Mouse (Mus musculus) ES-E14 (cell line): ENCODE results near the gene Vps11. TPM values are rescaled to one million over a fixed set of nuclear protein-coding genes. Genes with fewer than 3 reads are reported as not detected.

Experiments used
- DNase-seq: peaks from one replicate; pipeline ENCODE4 v3.0.0-alpha.2; 2013; ENCODE audit warnings: low read depth, low spot score
- H3K27ac ChIP-seq: 2 replicates; pipeline ENCODE4 v1.5.1; 2012; ENCODE audit warnings: low read depth, mild to moderate bottlenecking, low read length, moderate library complexity, mixed read lengths; ENCODE audit not compliant: poor library complexity, insufficient read depth, severe bottlenecking
- H3K36me3 ChIP-seq: 2 replicates; pipeline ENCODE4 v1.6.1; 2012; ENCODE audit warnings: mild to moderate bottlenecking, low read length, moderate library complexity, mixed read lengths; ENCODE audit not compliant: control insufficient read depth, poor library complexity, insufficient read depth, severe bottlenecking
- H3K4me1 ChIP-seq, 2 experiments: fragments of 150-350 bp in 1 of 2; sonication (generic) in 1 of 2; 2 replicates each; pipeline ENCODE4 v1.6.1; 2012; ENCODE audit warnings: low read length in 2 of 2, mild to moderate bottlenecking in 1 of 2, mixed read lengths in 1 of 2; ENCODE audit not compliant: control insufficient read depth in 2 of 2, insufficient read depth in 2 of 2, poor library complexity in 1 of 2
- H3K4me3 ChIP-seq, 2 experiments: fragments of 150-350 bp in 1 of 2; sonication (generic) in 1 of 2; 2 replicates each; pipeline ENCODE4 v1.5.1; 2012; ENCODE audit warnings: low read length in 2 of 2, low read depth in 1 of 2, mild to moderate bottlenecking in 1 of 2, mixed read lengths in 1 of 2; ENCODE audit not compliant: insufficient read depth in 1 of 2, poor library complexity in 1 of 2, severe bottlenecking in 1 of 2
- H3K9ac ChIP-seq: 2 replicates; pipeline ENCODE4 v1.6.1; 2012; ENCODE audit warnings: low read depth, mild to moderate bottlenecking, low read length, mixed read lengths; ENCODE audit not compliant: poor library complexity, insufficient read depth, severe bottlenecking
- H3K9me3 ChIP-seq: fragments of 150-350 bp; sonication (generic); 2 replicates; pipeline ENCODE4 v1.6.1; 2012; ENCODE audit warnings: low read depth, mild to moderate bottlenecking, low read length; ENCODE audit not compliant: control insufficient read depth, insufficient read depth
- CHD2 ChIP-seq: IDR thresholded peaks from 2 replicates; pipeline ENCODE4 v1.6.1; 2014; ENCODE audit warnings: mild to moderate bottlenecking, low read depth, low read length, inconsistent platforms
- HCFC1 ChIP-seq: IDR thresholded peaks from 2 replicates; pipeline ENCODE4 v1.6.1; 2012; ENCODE audit warnings: low read length, inconsistent platforms, borderline replicate concordance; ENCODE audit not compliant: insufficient read depth
- MAFK ChIP-seq: IDR thresholded peaks from 2 replicates; pipeline ENCODE4 v1.6.1; 2014; ENCODE audit warnings: mild to moderate bottlenecking, low read depth, low read length, inconsistent platforms; ENCODE audit not compliant: insufficient read depth
- ZC3H11A ChIP-seq: IDR thresholded peaks from 2 replicates; pipeline ENCODE4 v1.6.1; 2012; ENCODE audit warnings: low read depth, mild to moderate bottlenecking, inconsistent platforms, low read length, borderline replicate concordance
- ZNF384 ChIP-seq: IDR thresholded peaks from 2 replicates; pipeline ENCODE4 v1.6.1; 2012; ENCODE audit warnings: low read depth, low read length, inconsistent platforms
- in situ Hi-C, 2 experiments: fragments of 600-800 bp; cut with MboI; formaldehyde crosslinking; loops; one replicate each; pipeline ENCODE4 v1.15.1; 2025; ENCODE audit warnings: low sequenced_read_pairs in 2 of 2, inconsistent platforms in 1 of 2; ENCODE audit not compliant: unreplicated experiment in 2 of 2
- total RNA-seq: library from RNA; depleted of rRNA; stranded (reverse); fragments of 300-350 nt; gene quantifications from 2 replicates; pipeline ENCODE4 v1.2.3, GENCODE M21; 2012

Gene Vps11
- total RNA-seq, 1 experiment: 35.0 TPM

DNA sequence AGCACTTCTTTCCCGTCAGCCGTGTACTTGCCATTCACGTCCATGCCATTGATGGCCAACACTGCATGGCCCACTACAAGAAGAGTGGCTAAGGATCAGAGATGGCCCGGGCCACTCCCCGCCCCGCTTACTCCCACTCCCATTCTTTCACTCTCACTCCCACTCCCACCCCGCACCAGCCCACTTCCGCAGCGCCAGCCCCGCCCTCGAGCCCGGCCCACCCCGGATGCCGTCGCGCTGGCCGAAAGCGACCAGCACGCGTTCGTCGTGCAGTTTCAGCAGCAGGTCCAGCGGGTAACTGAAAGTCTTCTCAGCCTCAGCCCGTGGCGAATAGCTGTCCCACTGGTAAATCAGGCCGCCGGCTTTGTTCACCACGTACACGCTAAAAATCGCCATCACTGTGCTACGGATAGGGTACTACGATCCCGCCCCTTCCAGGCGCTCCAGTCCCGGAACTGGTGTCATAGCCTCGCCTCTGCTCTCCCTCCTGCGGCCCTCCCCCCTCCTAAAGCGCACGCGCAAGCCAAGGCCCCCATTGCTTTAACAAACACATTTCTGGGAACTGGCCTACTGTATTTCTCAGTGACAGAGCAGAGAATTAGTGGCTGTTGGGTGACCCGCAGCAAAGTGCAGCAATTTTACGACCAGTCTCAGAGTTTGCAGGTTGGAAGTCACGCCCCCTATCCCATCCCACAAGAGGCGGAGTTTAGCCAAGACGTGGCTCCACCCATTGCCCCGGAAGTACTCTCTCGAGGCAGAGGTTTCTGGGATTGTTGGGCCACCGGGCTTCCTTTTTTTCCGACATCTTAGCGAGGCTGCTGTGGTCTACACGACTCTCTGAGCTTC is 45.7 kb upstream of the Vps11 start, which contains the start of the genes Rps25 and Trappc4:
Rps25 (plus strand) TSS at position 234 of the 846 bp plus-strand sequence.
Trappc4 (minus strand) TSS at position 695 of the 846 bp plus-strand sequence.
- peak within 1 kb of the TSS; percentile 98 for H3K9ac ChIP-seq
- H3K4me1 ChIP-seq: peaks cover 0 to 3% of the 10 kb centered on the region in 2 experiments; a peak in 2 of 4 replicates
- peak; percentile 93 for DNase-seq
- H3K9me3 ChIP-seq: no peaks in the 10 kb centered on the region
- peak; percentile 56; the same call in 1 of the 2 replicates for TF ChIP-seq HCFC1
- no peak for TF ChIP-seq ZC3H11A
- TF ChIP-seq MAFK: no peak
- TF ChIP-seq CHD2: peak; percentile 57; the same call in 1 of the 2 replicates
- TF ChIP-seq ZNF384: no peak
- peak within 1 kb of the TSS; percentile 84 to 95 for H3K4me3 ChIP-seq
- H3K27ac ChIP-seq: peak within 1 kb of the TSS; percentile 92
- in situ Hi-C loops: no loop called here
- H3K36me3 ChIP-seq: peaks cover 37% of the 10 kb centered on the region

DNA sequence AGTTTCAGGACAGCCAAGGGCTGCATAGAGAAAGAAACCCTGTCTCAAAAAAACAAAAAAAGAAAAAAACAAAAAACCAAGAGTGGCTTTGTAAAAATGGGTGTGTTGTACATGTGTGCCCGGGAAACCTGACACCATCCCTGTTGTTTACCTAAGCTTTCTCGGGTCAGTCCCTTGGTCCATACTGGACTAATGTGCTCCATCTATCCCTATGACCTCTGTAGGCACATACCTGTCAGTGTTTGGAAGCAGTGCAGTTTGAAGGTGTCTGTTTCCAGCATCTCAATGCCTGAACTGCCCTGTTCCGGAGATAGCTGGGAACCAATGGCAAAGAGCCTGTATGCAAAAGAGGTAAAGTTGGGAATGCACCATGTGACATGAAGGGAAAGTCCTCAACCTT is 43.5 kb upstream of the Vps11 start:
- no peak overlapping the region for H3K4me3 ChIP-seq
- H3K27ac ChIP-seq: no peak overlapping the region
- H3K9ac ChIP-seq: no peak overlapping the region
- peaks cover 26% of the 10 kb centered on the region for H3K36me3 ChIP-seq
- DNase-seq: no peak
- in situ Hi-C loops: no loop called here
- peaks cover 0 to 3% of the 10 kb centered on the region in 2 experiments; a peak in 1 of 4 replicates for H3K4me1 ChIP-seq
- TF ChIP-seq CHD2 (no peak), MAFK (no peak), HCFC1 (no peak), ZC3H11A (no peak), ZNF384 (no peak)
- no peaks in the 10 kb centered on the region for H3K9me3 ChIP-seq

DNA sequence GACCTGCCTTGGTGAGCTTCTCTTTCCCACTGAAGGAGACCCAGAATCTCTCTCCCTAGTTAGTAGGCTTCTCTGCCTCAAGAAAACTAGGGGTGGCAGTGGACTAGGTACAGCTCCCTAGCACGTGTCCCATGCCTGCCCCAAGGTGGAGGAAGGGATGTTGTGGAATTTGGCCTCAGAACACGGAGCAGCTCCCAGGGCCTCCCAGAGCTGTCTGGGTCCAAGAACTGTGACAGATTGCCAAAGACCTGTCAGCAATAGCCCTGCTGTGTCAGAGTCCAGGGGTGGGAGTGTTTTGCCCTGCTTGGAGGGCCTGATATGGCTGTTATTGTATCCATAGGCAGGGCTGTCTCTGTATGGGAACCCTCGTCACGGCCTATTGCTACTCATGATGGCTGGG is 39.6 kb upstream of the Vps11 start:
- DNase-seq: no peak
- no peaks in the 10 kb centered on the region for H3K9me3 ChIP-seq
- H3K4me1 ChIP-seq: peaks cover 3 to 6% of the 10 kb centered on the region in 2 experiments; a peak in 3 of 4 replicates
- in situ Hi-C loops: no loop called here
- H3K9ac ChIP-seq: no peak overlapping the region
- no peak overlapping the region for H3K27ac ChIP-seq
- TF ChIP-seq ZNF384 (no peak), HCFC1 (no peak), CHD2 (no peak), ZC3H11A (no peak), MAFK (no peak)
- peaks cover 14% of the 10 kb centered on the region for H3K36me3 ChIP-seq
- H3K4me3 ChIP-seq: no peak overlapping the region

DNA sequence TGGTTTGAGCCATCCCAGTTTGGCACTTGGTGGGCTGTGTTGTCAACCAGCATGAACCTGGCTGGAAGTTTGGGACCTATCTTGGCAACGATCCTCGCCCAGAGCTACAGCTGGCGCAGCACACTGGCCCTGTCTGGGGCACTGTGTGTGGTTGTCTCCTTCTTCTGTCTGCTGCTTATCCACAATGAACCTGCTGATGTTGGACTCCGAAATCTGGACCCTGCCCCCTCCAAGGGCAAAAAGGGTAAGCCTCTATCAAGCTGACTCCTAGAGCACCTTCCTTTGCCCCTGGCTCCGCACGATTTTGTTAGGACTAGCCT is 38.3 kb upstream of the Vps11 start:
- no peak for DNase-seq
- Histone ChIP-seq H3K27ac (no peak overlapping the region), H3K4me3 (no peak overlapping the region), H3K4me1 (peaks cover 0 to 6% of the 10 kb centered on the region in 2 experiments; a peak in 3 of 4 replicates), H3K9me3 (no peaks in the 10 kb centered on the region), H3K9ac (no peak overlapping the region), H3K36me3 (peaks cover 11% of the 10 kb centered on the region)
- no peak for TF ChIP-seq ZNF384
- no peak for TF ChIP-seq MAFK
- in situ Hi-C loops: no loop called here
